Mouse (Mus musculus) E14TG2a.4 (cell line): ENCODE data around the gene Slbp.

Experiments used
- CTCF ChIP-seq: conservative IDR thresholded peaks from 2 replicates; pipeline ENCODE4 v1.5.1; 2014; ENCODE audit warnings: low read length
- POU5F1 ChIP-seq: IDR thresholded peaks from 2 replicates; pipeline ENCODE4 v1.6.1; 2014; ENCODE audit warnings: low read length, borderline replicate concordance

- TF ChIP-seq CTCF (no peak), POU5F1 (no peak)
Observed at GRCm38 (mm10) chr5:33609226-33609625, 43.1 kb downstream of the Slbp start.
